Mouse (Mus musculus): ENCODE results near the gene Acbd6. TPM values are rescaled to one million over a fixed set of nuclear protein-coding genes. Genes with fewer than 3 reads are reported as not detected.

Acbd6 gene
- total RNA-seq, 1 experiment from 2014 or later: 81.0 TPM

DNA sequence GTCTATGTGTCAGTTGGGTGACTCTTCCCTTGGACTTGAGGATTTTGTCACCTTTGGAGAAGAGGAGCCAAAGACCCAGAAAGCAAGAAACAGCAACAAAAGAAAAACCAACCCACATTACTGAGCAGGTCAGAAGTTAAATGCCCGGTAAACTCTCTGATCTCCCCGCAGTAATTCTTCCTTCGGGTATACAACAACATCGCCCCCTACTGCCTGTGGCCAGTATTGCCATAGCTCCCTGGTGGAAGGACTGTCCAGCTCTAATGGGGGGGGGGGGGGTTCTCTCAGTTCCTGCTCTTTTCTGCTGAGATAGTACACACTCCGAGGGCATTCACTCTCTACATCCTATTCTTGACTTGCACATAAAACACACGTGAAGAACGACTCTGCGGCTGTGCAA lies 163.5 kb downstream of the Acbd6 start:
- DNase-seq: peak; percentile 42

DNA sequence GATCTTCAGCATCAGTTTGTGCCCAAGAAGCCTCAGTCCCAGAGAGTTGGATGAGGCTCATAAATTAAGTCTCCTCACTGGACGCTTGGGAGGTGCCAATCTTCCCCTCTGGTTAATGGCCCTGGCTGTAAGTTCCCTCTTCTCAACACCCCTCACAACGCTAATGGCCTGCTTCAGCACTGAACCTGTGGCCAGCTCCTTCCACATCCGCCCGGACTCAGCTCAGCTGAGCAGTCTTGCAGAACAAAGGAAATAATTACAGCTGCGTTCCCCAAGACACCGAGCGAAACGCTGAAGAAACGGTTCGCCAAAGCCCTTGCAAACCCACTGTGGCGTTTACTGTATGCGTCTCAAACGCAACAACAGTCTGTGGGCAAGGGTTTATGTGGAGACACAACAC lies 164.3 kb downstream of the Acbd6 start:
- DNase-seq: peak; percentile 45

DNA sequence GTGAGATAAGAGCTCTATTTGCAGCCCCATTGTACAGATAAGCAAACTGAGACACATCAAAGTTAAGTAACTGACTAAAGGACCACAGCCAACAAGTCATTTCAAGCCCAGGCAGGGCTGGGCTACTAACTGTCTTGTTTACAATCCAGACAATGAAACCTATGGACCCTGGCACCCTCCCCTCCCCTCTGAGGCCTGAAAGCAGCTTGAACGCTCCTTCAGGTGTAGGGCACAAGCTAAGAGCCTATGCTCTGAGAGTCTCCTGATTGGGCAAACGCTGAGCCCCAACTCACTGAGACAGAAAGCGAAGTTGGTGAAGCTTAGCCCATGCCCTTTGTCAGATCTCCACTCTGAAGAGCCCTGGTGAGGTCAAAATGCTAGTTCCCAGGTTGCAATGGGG lies 166.4 kb downstream of the Acbd6 start:
- no peak for DNase-seq

DNA sequence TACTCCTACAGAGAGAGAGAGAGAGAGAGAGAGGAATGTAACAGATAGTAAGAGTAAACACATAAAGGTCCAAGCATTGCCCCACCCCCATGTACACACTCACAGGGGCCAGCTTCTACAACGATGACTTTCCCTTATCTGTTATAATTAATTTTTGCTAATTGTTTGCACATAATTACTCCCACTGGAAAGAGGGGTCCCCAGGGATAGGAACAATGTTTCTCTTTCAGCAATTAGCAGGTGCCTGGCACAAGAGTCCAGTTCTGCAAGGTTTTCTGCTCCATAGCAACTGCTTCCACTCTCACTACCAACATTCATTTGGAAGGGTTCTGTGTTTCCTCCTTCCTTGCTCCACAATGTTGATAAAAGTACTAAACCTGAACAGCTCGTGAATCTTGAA lies 168.0 kb downstream of the Acbd6 start:
- no peak for DNase-seq

DNA sequence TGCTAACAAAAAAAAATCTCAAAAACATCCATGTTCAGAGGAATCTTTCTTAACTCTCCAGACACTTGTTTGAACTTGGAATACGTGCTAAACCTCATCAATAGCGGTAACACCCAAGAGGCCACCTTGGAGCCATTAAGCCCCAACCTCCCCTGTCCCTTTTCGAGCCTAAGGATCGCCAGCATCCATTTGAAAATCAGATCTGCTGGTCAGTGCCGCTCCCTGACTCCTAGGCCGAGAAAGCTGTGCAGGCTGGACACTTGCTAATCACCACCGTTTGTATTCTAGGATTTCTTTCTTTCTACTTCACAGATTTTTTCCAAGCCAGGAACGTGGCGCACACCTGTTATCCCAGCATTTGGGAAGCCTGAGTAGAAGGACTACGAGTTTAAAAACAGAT lies 169.9 kb downstream of the Acbd6 start:
- no peak for DNase-seq

DNA sequence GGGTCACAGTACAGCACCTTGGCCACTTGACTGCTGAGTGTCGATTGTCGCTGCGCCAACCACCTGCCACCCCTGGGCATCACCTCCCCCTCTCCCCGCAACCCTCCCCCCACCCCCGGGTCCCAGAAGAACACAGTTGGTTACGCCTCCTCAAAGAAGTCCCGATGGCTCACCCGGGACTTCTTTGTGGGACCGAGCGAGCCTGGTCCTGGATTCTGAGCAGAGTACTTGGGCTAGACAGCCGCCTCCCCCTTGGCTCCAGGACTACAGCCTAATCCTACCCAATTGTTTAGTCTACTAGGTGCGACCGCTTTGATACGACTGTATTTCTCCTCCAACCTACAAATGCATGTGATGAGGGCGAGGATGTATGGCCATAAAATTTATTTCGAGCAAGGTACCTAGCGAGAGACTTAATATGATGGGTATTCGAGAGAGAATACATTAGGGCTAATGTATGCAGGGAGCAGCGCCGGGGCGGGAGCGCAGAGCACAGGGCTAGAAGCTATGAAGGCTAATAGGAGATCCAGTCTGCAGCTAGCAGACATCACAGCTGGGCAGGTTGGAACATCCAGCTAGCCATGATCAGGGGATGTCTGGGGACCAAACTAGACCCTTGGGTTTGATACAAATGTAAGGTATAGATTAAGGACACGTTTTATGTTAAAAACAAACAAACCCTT lies 171.3 kb downstream of the Acbd6 start:
- DNase-seq: no peak

DNA sequence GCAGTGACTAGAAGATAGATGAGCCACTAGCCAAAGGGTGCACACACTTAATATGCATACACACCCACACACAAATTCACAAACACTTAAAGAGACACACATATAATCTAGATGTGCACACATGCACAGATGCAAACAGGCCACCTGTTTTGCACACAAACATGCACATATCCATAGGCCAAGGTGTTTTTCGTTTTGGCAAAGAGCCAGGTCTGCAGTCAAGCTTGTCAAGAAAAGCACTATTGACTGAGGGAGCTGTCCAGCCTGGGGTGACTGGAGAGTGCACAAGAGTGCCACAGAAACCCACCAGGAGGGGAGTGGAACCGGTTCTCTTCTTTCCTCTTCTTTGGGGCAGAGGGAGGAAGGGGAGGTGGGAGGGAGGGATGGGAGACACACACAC lies 173.2 kb downstream of the Acbd6 start:
- no peak for DNase-seq

DNA sequence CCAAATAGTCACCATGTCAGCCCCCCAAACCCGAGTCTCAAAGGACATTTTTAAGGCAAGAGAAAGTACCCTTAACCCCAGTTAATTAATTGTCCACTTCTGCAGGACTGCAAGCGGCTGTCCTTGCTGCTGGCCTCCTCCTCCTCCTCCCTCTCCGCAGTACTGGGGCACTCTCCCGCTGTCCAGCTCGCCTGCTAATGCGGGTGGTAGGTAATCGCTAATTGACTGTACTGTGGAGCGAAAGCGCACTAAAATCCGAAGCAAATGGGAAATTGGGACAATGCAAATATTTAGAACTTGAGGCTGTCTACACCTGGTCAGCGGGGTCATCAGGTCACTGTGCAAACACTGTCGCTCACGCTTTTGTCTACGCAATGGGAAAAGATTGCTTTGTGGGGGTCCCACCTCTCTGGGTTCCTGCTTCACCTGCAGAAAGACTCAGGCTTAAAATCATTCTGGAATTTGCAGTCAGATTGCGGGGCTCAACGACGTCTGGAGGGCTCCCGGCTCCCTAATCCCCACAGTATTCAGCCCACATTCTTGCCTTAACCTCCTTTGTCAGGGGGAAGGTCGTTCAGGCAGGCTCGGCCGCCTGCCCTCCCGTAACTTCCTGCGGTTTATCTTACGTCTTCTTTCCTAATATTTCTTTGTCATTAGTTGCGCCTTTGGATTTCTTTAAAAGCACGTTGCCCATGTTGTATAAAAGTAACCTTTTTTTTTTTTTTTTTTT lies 178.3 kb downstream of the Acbd6 start:
- no peak for DNase-seq

DNA sequence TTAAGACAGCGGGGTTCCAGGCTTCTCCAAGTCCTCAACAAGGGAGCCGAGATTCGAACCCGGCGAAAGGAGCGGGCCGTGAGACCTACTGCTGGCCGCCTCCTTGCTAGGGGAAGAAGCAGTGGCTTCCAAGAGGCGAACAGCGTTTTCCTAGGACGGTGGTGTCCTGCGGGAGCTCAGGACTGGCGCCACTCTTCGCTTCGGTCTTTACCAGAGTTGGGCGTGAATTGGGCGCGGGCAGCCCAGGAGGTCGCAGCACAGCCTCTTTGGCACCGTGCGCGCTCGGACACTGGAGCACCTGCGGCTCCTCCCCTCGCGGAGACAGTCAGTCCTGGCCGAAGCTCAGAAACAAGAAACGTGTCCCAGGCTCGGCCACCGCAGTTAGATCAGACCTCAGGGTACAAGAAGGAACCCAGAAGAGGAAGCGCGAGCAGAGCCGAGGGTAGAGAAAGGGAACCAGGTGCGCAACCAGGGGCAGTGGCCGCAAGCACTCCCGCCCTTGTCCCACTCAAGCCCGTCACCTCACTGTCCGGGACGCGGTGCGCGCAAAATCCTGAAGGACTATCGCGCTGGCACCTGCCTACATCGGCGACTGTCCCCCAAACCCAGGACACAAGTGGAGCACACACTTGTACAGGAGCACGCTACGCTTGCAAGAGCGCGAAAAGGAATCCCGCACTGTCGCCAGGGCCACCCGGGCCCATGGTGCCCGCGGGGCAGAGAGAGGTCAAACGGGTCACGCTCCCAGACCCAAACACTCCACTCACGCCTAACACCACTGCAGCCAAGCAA lies 179.3 kb downstream of the Acbd6 start:
- no peak for DNase-seq

DNA sequence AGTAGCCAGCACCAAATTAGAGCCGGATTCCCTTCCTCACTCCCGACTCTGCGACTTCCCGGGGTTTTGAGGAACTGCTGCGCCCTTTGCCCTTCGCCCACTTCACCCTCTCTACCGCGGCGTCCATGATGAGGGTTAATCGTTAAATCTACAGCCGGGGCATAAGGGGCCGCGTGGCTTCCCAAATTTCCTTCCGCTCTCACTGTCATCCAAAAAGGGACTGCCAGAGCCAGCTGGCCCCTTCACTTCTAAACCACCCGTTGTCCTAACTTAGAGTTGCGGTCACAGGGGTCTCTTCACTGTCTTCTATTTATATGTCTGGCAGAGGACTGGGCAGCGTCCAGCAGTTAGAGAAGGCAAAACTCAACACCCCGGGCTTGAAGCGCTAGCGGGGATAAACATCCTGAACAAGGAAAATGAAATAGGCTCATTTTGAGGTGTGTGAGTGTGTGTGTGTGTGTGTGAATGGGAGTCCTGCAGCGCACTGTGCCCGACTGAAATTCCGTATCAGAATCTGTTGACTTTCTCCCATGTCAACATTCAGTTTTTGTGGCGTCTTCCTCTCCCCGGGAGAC lies 180.0 kb downstream of the Acbd6 start:
- DNase-seq: no peak

Other genes with a start within 250 kb of the Acbd6 start
- 43.9 and 63.3 TPM in 2 replicates for gene Xpr1, start 140.7 kb upstream of the Acbd6 start, total RNA-seq (2021)
- 0.06 TPM in 1 of 2 replicates, not detected in the other for gene Lhx4, start 193.6 kb downstream of the Acbd6 start, total RNA-seq (2021)